Mouse (Mus musculus): ENCODE measurements around the gene Daxx. TPM values are rescaled to one million over a fixed set of nuclear protein-coding genes. Genes with fewer than 3 reads are reported as not detected.
"Not testable (repeated sequence)": the region's sequence is repeated elsewhere in the genome, so short reads cannot be mapped to it uniquely, and the experiment has no call there.

Daxx gene
- polyA plus RNA-seq (2014; fragmentation: Nextera tagmentation; extraction: Ambion mirVana), result 34.8 and 38.2 TPM in 2 replicates

GRCm38 (mm10) chr17:33909077-33909868, at the start of gene Daxx:
Daxx (plus strand) TSS chr17:33909414.
- peaks cover 33% of the 10 kb centered on the region for H3K36me3 ChIP-seq (ENCODE audit: control insufficient read depth, insufficient read depth, low read length)
- ATAC-seq (ENCODE audit: low read depth) (peak; percentile 97), DNase-seq (ENCODE audit: low spot score) (peak; percentile 99)
- peak within 1 kb of the TSS; percentile 93 for H3K9ac ChIP-seq (ENCODE audit: low read depth, low read length)
- peaks cover 11% of the 10 kb centered on the region for H3K4me1 ChIP-seq (ENCODE audit: control insufficient read depth, insufficient read depth, low read length)
- H3K4me3 ChIP-seq (ENCODE audit: low read depth, low read length), result peak within 1 kb of the TSS; percentile 95
- no peaks in the 10 kb centered on the region for H3K27me3 ChIP-seq (replicated peaks; ENCODE audit: control insufficient read depth, insufficient read depth, low read length)
- no peaks in the 10 kb centered on the region for H3K9me3 ChIP-seq (ENCODE audit: control insufficient read depth, low read length)
- peak within 1 kb of the TSS; percentile 97 for H3K4me2 ChIP-seq (ENCODE audit: low read depth, low read length)
- peak within 1 kb of the TSS; percentile 92 for H3K27ac ChIP-seq (replicated peaks; ENCODE audit: low read depth, low read length)
- WGBS, result under 1% methylated on average over 46 of the region's 68 CpGs

- no peaks in the 10 kb centered on the region for H3K9me3 ChIP-seq (ENCODE audit: control insufficient read depth, low read length)
- no peak overlapping the region for H3K9ac ChIP-seq (ENCODE audit: low read depth, low read length)
- H3K27ac ChIP-seq (replicated peaks; ENCODE audit: low read depth, low read length), result no peak overlapping the region
- 38% methylated on average over 9 of the region's 9 CpGs for WGBS
- no peak for ATAC-seq (ENCODE audit: low read depth)
- H3K4me1 ChIP-seq (ENCODE audit: control insufficient read depth, insufficient read depth, low read length), result no peaks in the 10 kb centered on the region
- H3K4me2 ChIP-seq (ENCODE audit: low read depth, low read length), result no peak overlapping the region
- no peaks in the 10 kb centered on the region for H3K36me3 ChIP-seq (ENCODE audit: control insufficient read depth, insufficient read depth, low read length)
- DNase-seq (ENCODE audit: low spot score), result peak; percentile 9
- no peak overlapping the region for H3K4me3 ChIP-seq (ENCODE audit: low read depth, low read length)
- H3K27me3 ChIP-seq (replicated peaks; ENCODE audit: control insufficient read depth, insufficient read depth, low read length), result no peaks in the 10 kb centered on the region
These were observed 43.7 kb upstream of the Daxx start for GRCm38 (mm10) chr17:33865330-33866030.

- ATAC-seq (ENCODE audit: low read depth); H3K9ac ChIP-seq (ENCODE audit: low read depth, low read length); H3K27me3 ChIP-seq (replicated peaks; ENCODE audit: control insufficient read depth, insufficient read depth, low read length); H3K4me3 ChIP-seq (ENCODE audit: low read depth, low read length); H3K4me1 ChIP-seq (ENCODE audit: control insufficient read depth, insufficient read depth, low read length); H3K27ac ChIP-seq (replicated peaks; ENCODE audit: low read depth, low read length); DNase-seq (ENCODE audit: low spot score); H3K9me3 ChIP-seq (ENCODE audit: control insufficient read depth, low read length); H3K4me2 ChIP-seq (ENCODE audit: low read depth, low read length): not testable (repeated sequence)
- no CpG with 5 or more reads among the region's 12 CpGs for WGBS
- peaks cover 11% of the 10 kb centered on the region for H3K36me3 ChIP-seq (ENCODE audit: control insufficient read depth, insufficient read depth, low read length)
These were observed 35.7 kb upstream of the Daxx start, which contains the start of gene Gm7029 for GRCm38 (mm10) chr17:33873537-33873936. Gm7029 (plus strand) TSS chr17:33873837.

- H3K9me3 ChIP-seq (ENCODE audit: control insufficient read depth, low read length), result no peaks in the 10 kb centered on the region
- WGBS, result 91% methylated on average over 7 of the region's 11 CpGs
- peaks cover 16% of the 10 kb centered on the region for H3K36me3 ChIP-seq (ENCODE audit: control insufficient read depth, insufficient read depth, low read length)
- H3K4me3 ChIP-seq (ENCODE audit: low read depth, low read length), result no peak overlapping the region
- H3K4me1 ChIP-seq (ENCODE audit: control insufficient read depth, insufficient read depth, low read length), result no peaks in the 10 kb centered on the region
- H3K4me2 ChIP-seq (ENCODE audit: low read depth, low read length), result no peak overlapping the region
- no peaks in the 10 kb centered on the region for H3K27me3 ChIP-seq (replicated peaks; ENCODE audit: control insufficient read depth, insufficient read depth, low read length)
- H3K9ac ChIP-seq (ENCODE audit: low read depth, low read length), result no peak overlapping the region
- no peak overlapping the region for H3K27ac ChIP-seq (replicated peaks; ENCODE audit: low read depth, low read length)
- ATAC-seq (ENCODE audit: low read depth) (no peak), DNase-seq (ENCODE audit: low spot score) (no peak)
These were observed 34.8 kb upstream of the Daxx start for GRCm38 (mm10) chr17:33874411-33874810.

GRCm38 (mm10) chr17:33875797-33876196, 33.4 kb upstream of the Daxx start:
- H3K27me3 ChIP-seq (replicated peaks; ENCODE audit: control insufficient read depth, insufficient read depth, low read length); H3K9ac ChIP-seq (ENCODE audit: low read depth, low read length); H3K4me3 ChIP-seq (ENCODE audit: low read depth, low read length); DNase-seq (ENCODE audit: low spot score); H3K4me2 ChIP-seq (ENCODE audit: low read depth, low read length); H3K27ac ChIP-seq (replicated peaks; ENCODE audit: low read depth, low read length); ATAC-seq (ENCODE audit: low read depth); H3K9me3 ChIP-seq (ENCODE audit: control insufficient read depth, low read length); H3K4me1 ChIP-seq (ENCODE audit: control insufficient read depth, insufficient read depth, low read length): not testable (repeated sequence)
- 88% methylated on average over 5 of the region's 5 CpGs for WGBS
- peaks cover 16% of the 10 kb centered on the region for H3K36me3 ChIP-seq (ENCODE audit: control insufficient read depth, insufficient read depth, low read length)

DNA sequence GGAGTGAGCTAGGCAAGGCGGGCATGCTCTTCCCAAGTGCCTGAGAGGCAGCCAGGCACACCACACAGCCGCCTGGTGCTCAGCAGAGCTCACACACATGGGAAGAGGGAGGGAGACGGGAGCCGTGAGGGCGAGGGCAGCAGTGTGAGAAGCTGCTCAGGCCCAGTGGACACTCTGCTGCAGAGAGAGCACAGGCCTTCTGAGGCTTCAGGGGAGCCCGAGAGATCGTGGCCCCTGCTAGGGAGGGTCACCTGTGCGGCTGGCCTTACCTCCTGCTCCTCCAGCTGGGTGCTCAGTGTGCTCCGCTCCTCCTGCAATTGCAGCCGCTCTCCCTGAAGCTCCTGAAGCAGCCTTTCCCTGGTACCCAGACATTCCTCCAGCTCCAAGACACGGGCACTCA, 24.9 kb upstream of the Daxx start:
- peaks cover 22% of the 10 kb centered on the region; the same call in 1 of the 2 replicates for H3K36me3 ChIP-seq (ENCODE audit: control insufficient read depth, insufficient read depth, low read length)
- not testable (repeated sequence) for ATAC-seq (ENCODE audit: low read depth); H3K27ac ChIP-seq (replicated peaks; ENCODE audit: low read depth, low read length); H3K4me1 ChIP-seq (ENCODE audit: control insufficient read depth, insufficient read depth, low read length); H3K9ac ChIP-seq (ENCODE audit: low read depth, low read length); H3K9me3 ChIP-seq (ENCODE audit: control insufficient read depth, low read length); H3K27me3 ChIP-seq (replicated peaks; ENCODE audit: control insufficient read depth, insufficient read depth, low read length); H3K4me3 ChIP-seq (ENCODE audit: low read depth, low read length); H3K4me2 ChIP-seq (ENCODE audit: low read depth, low read length); DNase-seq (ENCODE audit: low spot score)
- 100% methylated on average over 5 of the region's 11 CpGs for WGBS

GRCm38 (mm10) chr17:33887802-33888201, 21.4 kb upstream of the Daxx start:
- H3K4me3 ChIP-seq (ENCODE audit: low read depth, low read length); H3K9ac ChIP-seq (ENCODE audit: low read depth, low read length); ATAC-seq (ENCODE audit: low read depth); DNase-seq (ENCODE audit: low spot score); H3K27me3 ChIP-seq (replicated peaks; ENCODE audit: control insufficient read depth, insufficient read depth, low read length); H3K4me1 ChIP-seq (ENCODE audit: control insufficient read depth, insufficient read depth, low read length); H3K27ac ChIP-seq (replicated peaks; ENCODE audit: low read depth, low read length); H3K9me3 ChIP-seq (ENCODE audit: control insufficient read depth, low read length); H3K4me2 ChIP-seq (ENCODE audit: low read depth, low read length); H3K36me3 ChIP-seq (ENCODE audit: control insufficient read depth, insufficient read depth, low read length): not testable (repeated sequence)
- 73% methylated on average over 2 of the region's 2 CpGs for WGBS

DNA sequence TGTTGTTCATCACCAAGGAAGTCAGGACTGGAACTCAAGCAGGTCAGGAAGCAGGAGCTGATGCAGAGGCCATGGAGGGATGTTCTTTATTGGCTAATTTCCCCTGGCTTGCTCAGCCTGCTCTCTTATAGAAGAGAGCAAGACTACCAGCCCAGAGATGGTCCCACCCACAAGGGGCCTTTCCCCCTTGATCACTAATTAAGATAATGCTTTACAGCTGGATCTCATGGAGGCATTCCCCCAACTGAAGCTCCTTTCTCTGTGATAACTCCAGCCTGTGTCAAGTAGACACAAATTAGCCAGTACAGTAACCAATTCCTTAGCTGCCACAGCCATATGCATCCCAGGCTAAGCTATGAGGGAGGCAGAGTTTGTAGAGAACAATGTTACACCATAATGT, 21.0 kb upstream of the Daxx start:
- not testable (repeated sequence) for H3K9me3 ChIP-seq (ENCODE audit: control insufficient read depth, low read length); H3K27me3 ChIP-seq (replicated peaks; ENCODE audit: control insufficient read depth, insufficient read depth, low read length); ATAC-seq (ENCODE audit: low read depth); H3K4me3 ChIP-seq (ENCODE audit: low read depth, low read length); H3K36me3 ChIP-seq (ENCODE audit: control insufficient read depth, insufficient read depth, low read length); H3K27ac ChIP-seq (replicated peaks; ENCODE audit: low read depth, low read length); H3K9ac ChIP-seq (ENCODE audit: low read depth, low read length); DNase-seq (ENCODE audit: low spot score); H3K4me1 ChIP-seq (ENCODE audit: control insufficient read depth, insufficient read depth, low read length)
- peak overlapping the region; percentile 63 for H3K4me2 ChIP-seq (ENCODE audit: low read depth, low read length)
